Mouse (Mus musculus) myocyte (in vitro differentiated cells): ENCODE results near the gene Coro7. TPM values are rescaled to one million over a fixed set of nuclear protein-coding genes. Genes with fewer than 3 reads are reported as not detected.

Experiments used
- H3K27me3 ChIP-seq: one replicate; pipeline ENCODE4 v1.6.1; 2011; ENCODE audit not compliant: control insufficient read depth, insufficient read depth, insufficient read length
- H3K36me3 ChIP-seq: one replicate; pipeline ENCODE4 v1.6.1; 2011; ENCODE audit not compliant: control insufficient read depth, insufficient read depth
- H3K4me2 ChIP-seq: one replicate; pipeline ENCODE4 v1.6.1; 2011; ENCODE audit warnings: low read depth, control low read depth
- H3K4me3 ChIP-seq: one replicate; pipeline ENCODE4 v1.5.1; 2011; ENCODE audit warnings: mild to moderate bottlenecking, control low read depth, moderate library complexity
- H3K79me2 ChIP-seq: one replicate; pipeline ENCODE4 v1.6.1; 2011; ENCODE audit not compliant: control insufficient read depth, insufficient read depth
- H3ac ChIP-seq: one replicate; pipeline ENCODE4 v1.6.1; 2011; ENCODE audit not compliant: control insufficient read depth, insufficient read length
- CEBPB ChIP-seq: IDR thresholded peaks from 2 replicates; pipeline ENCODE4 v1.6.1; 2011; ENCODE audit warnings: mild to moderate bottlenecking, moderate library complexity; ENCODE audit not compliant: poor library complexity, insufficient read depth, severe bottlenecking
- E2F4 ChIP-seq: IDR thresholded peaks from one replicate; pipeline ENCODE4 v1.6.1; 2011; ENCODE audit warnings: mild to moderate bottlenecking, control low read depth, moderate library complexity; ENCODE audit not compliant: insufficient read depth
- MAX ChIP-seq: IDR thresholded peaks from one replicate; pipeline ENCODE4 v1.6.1; 2011; ENCODE audit warnings: low read depth, mild to moderate bottlenecking, control low read depth
- MYOD1 ChIP-seq, 3 experiments: IDR thresholded peaks; one replicate each; pipeline ENCODE4 v1.6.1; 2011; ENCODE audit warnings: control low read depth in 2 of 3, low read depth in 2 of 3, mild to moderate bottlenecking in 2 of 3, moderate library complexity in 1 of 3; ENCODE audit not compliant: insufficient read length in 2 of 3, control insufficient read depth in 1 of 3
- MYOG ChIP-seq, 3 experiments: IDR thresholded peaks; one replicate each; pipeline ENCODE4 v1.6.1; 2011; ENCODE audit warnings: control low read depth in 2 of 3, low read depth in 2 of 3, mild to moderate bottlenecking in 2 of 3; ENCODE audit not compliant: insufficient read length in 2 of 3, control insufficient read depth in 1 of 3, insufficient read depth in 1 of 3
- POLR2A ChIP-seq: IDR thresholded peaks from one replicate; pipeline ENCODE4 v1.6.1; 2011; ENCODE audit warnings: low read depth, mild to moderate bottlenecking, control low read depth, moderate library complexity; ENCODE audit not compliant: insufficient read length
- POLR2AphosphoS2 ChIP-seq: IDR thresholded peaks from one replicate; pipeline ENCODE4 v1.6.1; 2011; ENCODE audit warnings: low read depth, control low read depth; ENCODE audit not compliant: insufficient read length
- REST ChIP-seq: IDR thresholded peaks from one replicate; pipeline ENCODE4 v1.6.1; 2011; ENCODE audit warnings: mild to moderate bottlenecking, control low read depth, moderate library complexity; ENCODE audit not compliant: insufficient read depth, insufficient read length
- SRF ChIP-seq: IDR thresholded peaks from one replicate; pipeline ENCODE4 v1.6.1; 2011; ENCODE audit warnings: low read depth; ENCODE audit not compliant: control insufficient read depth, insufficient read length
- TCF12 ChIP-seq: IDR thresholded peaks from one replicate; pipeline ENCODE4 v1.6.1; 2011; ENCODE audit warnings: mild to moderate bottlenecking, control low read depth; ENCODE audit not compliant: poor library complexity, insufficient read depth, severe bottlenecking
- TCF3 ChIP-seq: IDR thresholded peaks from one replicate; pipeline ENCODE4 v1.6.1; 2011; ENCODE audit warnings: low read depth, control low read depth; ENCODE audit not compliant: insufficient read length
- USF1 ChIP-seq: IDR thresholded peaks from one replicate; pipeline ENCODE4 v1.6.1; 2011; ENCODE audit warnings: low read depth, mild to moderate bottlenecking, control low read depth, moderate library complexity
- polyA plus RNA-seq: library from polyadenylated mRNA; unstranded; fragments of >200 nt; fragmentation: generic; extraction: Trizol; gene quantifications from one replicate; pipeline ENCODE4 v1.2.1, GENCODE M21; 2012; ENCODE audit warnings: missing spikeins

Coro7 gene
- polyA plus RNA-seq, 1 experiment, result 15.2 TPM

- peaks cover 51% of the 10 kb centered on the region for H3K79me2 ChIP-seq
- H3K27me3 ChIP-seq, result no peaks in the 10 kb centered on the region
- no peak for TF ChIP-seq POLR2AphosphoS2
- no peak for TF ChIP-seq TCF3
- peak in 1 of 3 experiments; percentile 44 for TF ChIP-seq MYOD1 (IDR thresholded peaks at IDR 0.05; ENCODE audit: control insufficient read depth in 1 of 3, insufficient read length in 2 of 3, low read depth in 2 of 3)
- TF ChIP-seq SRF, result no peak
- no peak for TF ChIP-seq MAX
- no peak for TF ChIP-seq TCF12
- no peak for TF ChIP-seq USF1
- peak in 1 of 3 experiments; percentile 25 for TF ChIP-seq MYOG (IDR thresholded peaks at IDR 0.05; ENCODE audit: control insufficient read depth in 1 of 3, insufficient read depth in 1 of 3, insufficient read length in 2 of 3, low read depth in 2 of 3)
- no peak for TF ChIP-seq POLR2A
- TF ChIP-seq E2F4, result no peak
- TF ChIP-seq CEBPB, result no peak
- no peak for TF ChIP-seq REST
- no peaks in the 10 kb centered on the region for H3K36me3 ChIP-seq
- peak overlapping the region; percentile 90 for H3K4me2 ChIP-seq
- peak overlapping the region; percentile 61 for H3K4me3 ChIP-seq
- H3ac ChIP-seq, result peak overlapping the region; percentile 48
Observed at GRCm38 (mm10) chr16:4641119-4641838, 38.3 kb downstream of the Coro7 start.

- no peaks in the 10 kb centered on the region for H3K27me3 ChIP-seq
- peaks cover 42% of the 10 kb centered on the region for H3K79me2 ChIP-seq
- H3ac ChIP-seq, result peak overlapping the region; percentile 48
- H3K4me2 ChIP-seq, result peak overlapping the region; percentile 90
- H3K4me3 ChIP-seq, result peak overlapping the region; percentile 61
- no peaks in the 10 kb centered on the region for H3K36me3 ChIP-seq
- TF ChIP-seq MYOG (IDR thresholded peaks at IDR 0.05; ENCODE audit: control insufficient read depth in 1 of 3, insufficient read depth in 1 of 3, insufficient read length in 2 of 3, low read depth in 2 of 3) (no peak), POLR2A (peak; percentile 42), TCF12 (no peak), TCF3 (no peak), MYOD1 (IDR thresholded peaks at IDR 0.05; ENCODE audit: control insufficient read depth in 1 of 3, insufficient read length in 2 of 3, low read depth in 2 of 3) (no peak), SRF (no peak), CEBPB (no peak), REST (no peak), E2F4 (no peak), POLR2AphosphoS2 (peak; percentile 53), USF1 (peak; percentile 19), MAX (no peak)
Observed at GRCm38 (mm10) chr16:4640267-4641005, 39.1 kb downstream of the Coro7 start.

GRCm38 (mm10) chr16:4639831-4640237, 39.7 kb downstream of the Coro7 start, which contains the start of the genes Vasn and Dnaja3:
Gene Vasn, plus strand, starts transcription at chr16:4639941.
Gene Dnaja3, plus strand, starts transcription at chr16:4639989.
- Histone ChIP-seq H3K79me2 (peaks cover 36% of the 10 kb centered on the region), H3K27me3 (no peaks in the 10 kb centered on the region), H3K4me3 (peak within 1 kb of the TSS; percentile 61), H3ac (peak within 1 kb of the TSS; percentile 48), H3K36me3 (no peaks in the 10 kb centered on the region), H3K4me2 (peak within 1 kb of the TSS; percentile 90)
- TF ChIP-seq POLR2AphosphoS2, result peak; percentile 89
- TF ChIP-seq E2F4, result no peak
- peak; percentile 77 for TF ChIP-seq POLR2A

- no peak overlapping the region for H3K4me3 ChIP-seq
- TF ChIP-seq CEBPB (no peak), POLR2AphosphoS2 (no peak), SRF (no peak), USF1 (no peak), MYOG (IDR thresholded peaks at IDR 0.05; ENCODE audit: control insufficient read depth in 1 of 3, insufficient read depth in 1 of 3, insufficient read length in 2 of 3, low read depth in 2 of 3) (no peak), MAX (no peak), REST (no peak), E2F4 (no peak), TCF3 (no peak), TCF12 (no peak), MYOD1 (IDR thresholded peaks at IDR 0.05; ENCODE audit: control insufficient read depth in 1 of 3, insufficient read length in 2 of 3, low read depth in 2 of 3) (no peak), POLR2A (no peak)
- H3K36me3 ChIP-seq, result no peaks in the 10 kb centered on the region
- H3K27me3 ChIP-seq, result no peaks in the 10 kb centered on the region
- H3K4me2 ChIP-seq, result peak overlapping the region; percentile 22
- H3ac ChIP-seq, result no peak overlapping the region
- peaks cover 30% of the 10 kb centered on the region for H3K79me2 ChIP-seq
Observed at GRCm38 (mm10) chr16:4638891-4639390, 40.6 kb downstream of the Coro7 start.
